ENCODE assay signal across 8 mouse cellular contexts in the genomic region with DNA sequence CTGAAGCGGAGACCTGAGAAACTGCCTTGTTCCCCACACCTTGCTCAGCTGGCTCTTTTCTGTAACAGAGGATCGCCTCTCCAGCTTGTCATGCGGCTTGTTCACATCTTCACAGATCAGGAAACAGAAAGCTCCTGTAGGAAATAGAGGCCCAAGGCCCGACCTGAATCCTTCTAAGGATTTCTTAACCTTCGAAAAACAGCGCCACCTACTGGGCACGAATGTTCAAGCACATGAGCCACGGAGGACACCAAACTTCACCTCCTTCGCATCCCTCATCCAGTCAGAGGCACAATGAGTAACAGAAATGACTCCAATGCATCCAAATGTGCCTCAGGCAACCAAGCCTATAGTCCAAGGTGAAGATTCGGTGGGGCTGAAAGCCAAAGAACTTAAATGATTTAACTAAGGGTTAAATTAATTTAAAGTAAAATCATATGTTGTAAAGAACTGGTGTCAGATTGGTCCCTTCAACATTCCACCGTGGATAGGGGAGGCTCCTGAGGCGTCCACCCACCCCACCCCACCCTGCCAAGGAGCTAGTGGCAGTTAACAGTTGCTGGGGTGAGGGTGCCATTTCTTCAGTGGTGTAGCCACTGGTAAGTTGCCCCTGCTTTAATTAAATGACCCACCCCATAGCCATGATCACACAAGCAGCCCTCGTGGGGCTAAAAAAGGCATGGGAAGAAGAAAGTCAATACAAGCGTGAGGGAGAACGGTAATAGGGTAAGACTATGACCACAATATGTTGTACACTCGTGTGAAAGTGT. TPM values are rescaled to one million over a fixed set of nuclear protein-coding genes. Genes with fewer than 3 reads are reported as not detected.
DNase-seq lines count a peak whose midpoint lies in the region; ATAC-seq and TF ChIP-seq lines count a peak whose summit lies in the region.

No protein-coding gene starts in this region.

- WGBS in embryonic facial prominence, embryonic 13.5 days, result 35% methylated on average over 16 of the region's 16 CpGs

- H3K27ac ChIP-seq in embryonic facial prominence, embryonic 13.5 days, result 0 out of 2 replicates have a peak overlapping the region, but pooled peaks have one; percentile 28

- DNase-seq in cerebellum, postnatal 10 days, result peak; percentile 78 to 84
- no peak for DNase-seq in cerebellum, adult 11-12 months
- DNase-seq in Patski (ENCODE audit: low read depth, low spot score), result no peak
- DNase-seq in heart, postnatal 4 days, result peak; percentile 82
- DNase-seq in layer of hippocampus, postnatal 25 days (ENCODE audit: extremely low spot score in 1 of 2, low spot score in 1 of 2), result peak; percentile 39 to 79
- peak; percentile 48 to 78 for DNase-seq in lung, postnatal 4 days
- DNase-seq in spleen, postnatal 14 days (ENCODE audit: low spot score in 2 of 2), result peak; percentile 25 to 41

- no peaks in the 10 kb centered on the region for H3K36me3 ChIP-seq in embryonic facial prominence, embryonic 13.5 days

- no peaks in the 10 kb centered on the region for H3K27me3 ChIP-seq in Patski
- no peaks in the 10 kb centered on the region for H3K27me3 ChIP-seq in embryonic facial prominence, embryonic 13.5 days

- H3K4me1 ChIP-seq in embryonic facial prominence, embryonic 13.5 days, result peaks cover 7% of the 10 kb centered on the region; the same call in 1 of the 2 replicates

- H3K9ac ChIP-seq in embryonic facial prominence, embryonic 13.5 days, result no peak overlapping the region

- in situ Hi-C loops in Patski (cut with MboI; ENCODE audit: low pct_unique_long_range_greater_than_20kb), result no loop called here

- POLR2A ChIA-PET in Patski (lab: Charles Lee), result no interaction called here

- ATAC-seq in Patski, result no peak
- ATAC-seq in embryonic facial prominence, embryonic 13.5 days (ENCODE audit: insufficient number of reproducible peaks, insufficient read depth, low FRiP score, low TSS enrichment, low read depth), result no peak

- H3K4me2 ChIP-seq in embryonic facial prominence, embryonic 13.5 days, result no peak overlapping the region

- no peak overlapping the region for H3K4me3 ChIP-seq in embryonic facial prominence, embryonic 13.5 days

- TF ChIP-seq CTCF in Patski (IDR thresholded peaks at IDR 0.05), result peak; percentile 66

- H3K9me3 ChIP-seq in embryonic facial prominence, embryonic 13.5 days, result no peaks in the 10 kb centered on the region

- CTCF ChIA-PET in Patski (lab: Charles Lee), result interaction anchor here (1.0 kb wide), 1 partner anchor 12 kb away, joined by 3 read pairs; no protein-coding TSS in a partner anchor

RNA-seq across cellular contexts. Expression of gene Bcl2l14, which starts 7.0 kb away (rescaled TPM):
- polyA plus RNA-seq in Patski (2021), result not detected
- 1.0 and 2.3 TPM in 2 replicates for polyA plus RNA-seq in embryonic facial prominence, embryonic 13.5 days (2015; fragmentation: Nextera tagmentation; extraction: Ambion mirVana)
- not detected for total RNA-seq in heart, postnatal 4 days (2021)
- total RNA-seq in layer of hippocampus, postnatal 25 days (2021), result not detected

Comparison
In these comparisons a context has a peak if more than half of its experiments do, and no peak if none do; other contexts are left out.
1. DNase-seq: peak in cerebellum, postnatal 10 days (2 of 2), heart, postnatal 4 days (single experiment), layer of hippocampus, postnatal 25 days (2 of 2), lung, postnatal 4 days (2 of 2) and spleen, postnatal 14 days (2 of 2); none in cerebellum, adult 11-12 months (single experiment) and Patski (single experiment).